Mouse (Mus musculus) ES-CJ7 (cell line): ENCODE data around the gene Spaca9.

Experiments
- DNase-seq: peaks from one replicate; pipeline ENCODE4 v3.0.0; 2011; ENCODE audit warnings: low read depth, low spot score

Spaca9 gene

DNA sequence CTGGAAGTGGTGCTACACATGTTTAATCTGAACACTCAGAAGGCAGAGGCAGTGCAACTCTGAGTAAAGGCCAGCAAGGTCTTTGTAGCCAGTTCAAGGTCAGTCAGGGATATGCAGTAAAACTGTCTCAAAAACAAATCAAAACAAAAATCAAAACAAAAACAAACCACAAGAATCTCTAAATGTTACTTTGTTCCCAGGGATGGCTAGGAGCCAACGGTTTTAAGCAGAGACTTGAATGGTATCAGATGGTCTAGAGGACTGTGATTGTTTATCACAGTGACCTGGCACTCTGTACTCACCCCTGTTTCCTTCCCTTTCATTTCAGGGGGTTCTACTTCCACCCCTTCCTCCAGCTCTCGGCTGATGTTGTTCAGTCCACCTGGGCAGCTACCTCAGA, 28.1 kb downstream of the Spaca9 start:
- DNase-seq, result no peak

DNA sequence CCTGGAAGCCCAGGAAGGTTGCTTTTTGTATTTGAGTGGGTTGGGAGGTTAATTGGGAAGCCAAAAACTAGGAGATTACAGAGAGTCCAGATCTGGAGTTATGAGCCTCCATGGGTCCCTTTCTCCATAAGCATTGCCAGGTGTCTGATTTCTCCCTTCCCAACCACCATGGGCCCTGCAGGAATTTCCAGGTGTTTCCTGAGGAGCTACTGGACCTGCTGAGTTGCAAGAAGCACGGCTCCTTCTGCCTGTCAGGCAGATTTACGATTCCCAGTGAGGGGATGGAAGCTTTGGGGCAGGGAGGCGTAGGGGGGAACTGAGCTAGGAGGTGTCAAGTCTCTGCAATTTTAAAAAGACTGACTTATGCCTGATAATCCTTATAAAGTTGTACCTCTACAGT, 33.7 kb downstream of the Spaca9 start:
- no peak for DNase-seq

DNA sequence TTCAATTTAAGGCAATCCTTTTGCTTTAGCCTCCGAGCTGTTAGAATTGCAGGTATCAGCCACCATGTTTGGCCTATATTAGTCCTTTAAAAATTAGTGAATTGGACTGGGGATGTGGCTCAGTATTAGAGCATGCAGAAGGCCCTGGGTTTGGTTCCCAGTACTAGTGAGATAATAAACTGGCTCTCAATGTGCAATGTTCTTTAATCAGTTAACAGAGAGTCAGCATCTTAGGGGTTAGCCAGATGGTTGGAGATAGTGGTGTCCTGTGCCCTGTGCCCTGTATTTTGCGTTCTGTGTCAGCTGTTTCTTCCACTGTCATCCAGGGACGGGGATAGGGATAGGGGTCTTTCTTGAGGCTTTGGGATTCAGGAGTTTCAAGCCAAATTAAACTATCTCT, 36.6 kb downstream of the Spaca9 start:
- DNase-seq, result no peak

DNA sequence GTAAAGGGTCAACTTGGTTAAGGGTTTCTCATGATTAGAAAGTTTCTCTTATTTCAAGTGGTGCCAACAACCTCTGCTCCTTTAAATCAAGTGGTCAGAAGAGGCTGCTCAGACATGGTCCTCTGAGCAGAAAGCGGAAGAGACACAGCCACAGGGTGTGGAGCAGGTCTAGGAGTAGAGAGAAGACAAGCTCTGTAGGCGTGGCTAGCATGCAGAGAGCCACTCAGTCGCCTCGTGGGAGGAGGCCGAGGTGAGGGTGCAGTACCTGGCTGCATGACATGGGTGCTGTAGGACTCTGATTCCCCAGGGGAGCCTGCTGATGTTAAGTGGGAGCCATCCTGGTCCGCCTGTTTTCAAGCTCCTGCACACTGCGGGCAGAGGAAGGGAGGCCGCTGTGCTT, 43.3 kb downstream of the Spaca9 start:
- peak; percentile 42 for DNase-seq

DNA sequence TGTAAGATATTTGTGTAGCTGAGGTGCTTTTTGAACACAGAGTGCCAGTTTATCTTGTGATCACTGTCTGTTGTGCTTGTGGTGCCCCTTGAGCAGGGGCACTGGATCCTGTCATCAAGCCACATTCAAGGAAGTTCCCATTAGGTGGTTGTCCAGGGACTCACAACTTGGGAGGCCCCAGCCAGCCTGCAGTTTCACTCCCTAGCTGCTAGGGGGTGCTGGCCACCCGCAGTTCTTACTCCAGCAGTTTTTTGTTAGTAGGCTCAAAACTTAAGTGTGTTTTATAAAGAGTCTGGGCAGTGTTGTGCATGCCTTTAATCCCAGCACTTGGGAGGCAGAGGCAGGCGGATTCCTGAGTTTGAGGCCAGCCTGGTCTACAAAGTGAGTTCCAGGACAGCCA, 45.2 kb downstream of the Spaca9 start:
- peak; percentile 65 for DNase-seq

DNA sequence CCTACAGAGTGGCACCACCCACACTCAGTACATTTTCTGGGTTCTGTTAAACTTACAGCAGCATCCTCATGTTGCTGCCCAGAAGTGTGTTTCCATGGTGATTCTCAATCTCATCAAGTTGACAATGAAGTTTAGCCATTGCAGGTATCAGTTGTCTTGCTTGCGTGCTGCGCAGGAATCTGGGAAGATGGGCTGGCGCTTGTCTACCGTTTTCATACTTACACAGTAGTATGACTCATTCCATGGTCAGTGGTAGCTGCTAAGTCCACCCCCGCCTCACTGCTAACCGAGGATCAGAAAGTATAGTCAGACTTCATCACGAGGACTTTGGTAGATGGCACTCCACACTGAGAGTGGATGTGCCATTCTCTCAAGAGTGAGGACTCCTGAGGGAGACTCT, 46.2 kb downstream of the Spaca9 start:
- no peak for DNase-seq

DNA sequence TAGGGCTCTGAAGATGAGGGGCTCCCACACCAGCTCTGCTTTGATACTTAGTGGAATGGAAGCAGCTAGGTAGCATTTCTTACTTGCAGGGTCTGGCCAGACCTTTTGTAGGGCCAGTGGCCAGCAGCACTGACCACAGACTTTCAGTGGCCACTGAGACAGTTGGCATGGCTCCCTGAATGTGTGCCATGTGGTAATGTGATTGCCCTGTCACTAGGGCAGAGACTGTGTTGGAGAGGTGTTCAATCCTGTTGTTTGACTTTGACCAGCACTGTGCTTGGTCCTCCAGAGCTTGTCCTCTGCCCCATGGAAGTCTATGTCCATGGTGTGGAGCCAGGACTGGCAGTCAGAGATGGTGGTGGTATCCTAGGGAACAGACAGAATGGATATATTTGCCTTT, 49.0 kb downstream of the Spaca9 start:
- no peak for DNase-seq

DNA sequence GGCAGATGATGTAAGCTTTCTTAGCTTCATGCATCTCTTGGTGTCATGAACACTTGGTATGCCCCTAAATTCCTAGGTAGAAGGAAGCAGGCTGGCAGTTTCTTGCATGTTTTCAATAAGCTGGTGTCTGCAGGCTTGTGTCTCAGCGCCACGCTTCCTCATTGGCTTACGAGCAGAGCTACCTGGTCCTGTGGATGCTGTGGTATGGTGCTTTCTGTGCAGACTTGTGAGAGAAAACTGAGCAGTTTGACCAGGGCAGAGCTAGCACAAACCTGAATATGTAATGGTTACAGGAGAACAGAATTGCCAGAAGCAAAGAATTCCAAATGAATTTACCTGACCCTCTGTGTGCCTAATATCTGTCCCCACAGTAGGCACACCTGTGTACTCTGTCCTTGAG, 56.4 kb downstream of the Spaca9 start:
- no peak for DNase-seq
